Mouse (Mus musculus) neural tube, embryonic 14.5 days (tissue): ENCODE results near the gene Hmga1b. TPM values are rescaled to one million over a fixed set of nuclear protein-coding genes. Genes with fewer than 3 reads are reported as not detected.
A peak's percentile ranks its signal among the peaks of the same experiment; 100 is the strongest.
"Not testable (repeated sequence)": the region's sequence is repeated elsewhere in the genome, so short reads cannot be mapped to it uniquely, and the experiment has no call there.

ENCODE experiments used
- ATAC-seq: fragments of 200-750 bp; cut with Nextera tagmentation; 2 replicates; pipeline ENCODE4 v1.8.0; 2017; ENCODE audit warnings: low read depth, mild to moderate bottlenecking, moderate TSS enrichment, moderate library complexity
- H3K27ac ChIP-seq: fragments of 300-500 bp; sonication (generic); 2 replicates; pipeline ENCODE4 v1.5.1; 2014; ENCODE audit warnings: low read depth, mild to moderate bottlenecking, control low read depth, low read length, moderate library complexity, mixed read lengths
- H3K27me3 ChIP-seq: fragments of 300-500 bp; sonication (generic); 2 replicates; pipeline ENCODE4 v1.6.1; 2014; ENCODE audit warnings: low read length; ENCODE audit not compliant: control insufficient read depth, insufficient read depth
- H3K36me3 ChIP-seq: fragments of 300-500 bp; sonication (generic); 2 replicates; pipeline ENCODE4 v1.6.1; 2014; ENCODE audit warnings: low read length, mixed read lengths; ENCODE audit not compliant: control insufficient read depth, insufficient read depth
- H3K4me1 ChIP-seq: fragments of 300-500 bp; sonication (generic); 2 replicates; pipeline ENCODE4 v1.6.1; 2014; ENCODE audit warnings: low read length; ENCODE audit not compliant: control insufficient read depth, insufficient read depth
- H3K4me2 ChIP-seq: fragments of 300-500 bp; sonication (generic); 2 replicates; pipeline ENCODE4 v1.6.1; 2014; ENCODE audit warnings: mild to moderate bottlenecking, low read depth, low read length, control low read depth
- H3K4me3 ChIP-seq: fragments of 300-500 bp; sonication (generic); 2 replicates; pipeline ENCODE4 v1.5.1; 2014; ENCODE audit warnings: low read depth, low read length, control low read depth, mixed read lengths
- H3K9ac ChIP-seq: fragments of 300-500 bp; sonication (generic); replicated peaks from 2 replicates; pipeline ENCODE4 v1.6.1; 2014; ENCODE audit warnings: low read depth, mild to moderate bottlenecking, control low read depth, low read length, mixed read lengths
- H3K9me3 ChIP-seq: fragments of 300-500 bp; sonication (generic); 2 replicates; pipeline ENCODE4 v1.6.1; 2016; ENCODE audit warnings: low read length; ENCODE audit not compliant: control insufficient read depth
- WGBS: fragments of 180-500 bp; shearing (Covaris S2); extraction: QIAGEN DNeasy Blood & Tissue Kit; methylation state at CpG from one replicate; pipeline ENCODE4 v1.1.7; 2014; 5-methylcytosine and 5-hydroxymethylcytosine counted together
- polyA plus RNA-seq: library from polyadenylated mRNA; unstranded; fragments of >200 nt; fragmentation: Nextera tagmentation; extraction: Ambion mirVana; gene quantifications from 2 replicates; pipeline ENCODE4 v1.2.1, GENCODE M21; 2014

Hmga1b gene
- polyA plus RNA-seq, 1 experiment from 2014 or later: 2.1 TPM

DNA sequence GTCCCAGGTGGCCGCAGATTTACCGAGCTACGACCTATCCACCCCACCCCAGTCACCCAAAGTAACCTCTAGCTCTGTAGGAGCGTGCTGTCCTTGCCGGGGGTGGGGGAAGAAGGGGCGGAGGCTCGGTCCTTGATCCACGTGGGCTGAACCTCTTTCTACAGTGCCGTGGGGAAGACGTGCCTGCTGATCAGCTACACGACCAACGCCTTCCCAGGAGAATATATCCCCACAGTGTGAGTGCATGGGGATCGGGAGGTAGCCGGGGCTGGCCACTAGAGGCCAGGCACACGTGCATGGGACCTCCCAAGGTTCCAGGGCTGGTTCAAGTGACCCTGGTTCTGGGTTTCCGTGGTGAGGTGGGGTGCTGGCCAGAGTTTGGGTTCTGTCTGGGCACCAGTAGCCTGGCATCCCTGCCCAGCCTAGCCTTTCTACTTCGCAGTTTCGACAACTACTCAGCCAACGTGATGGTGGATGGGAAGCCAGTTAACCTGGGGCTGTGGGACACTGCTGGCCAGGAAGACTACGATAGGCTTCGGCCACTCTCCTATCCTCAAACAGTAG, 40.4 kb upstream of the Hmga1b start:
- H3K4me1 ChIP-seq: peaks cover 5% of the 10 kb centered on the region; the same call in 1 of the 2 replicates
- no peaks in the 10 kb centered on the region for H3K9me3 ChIP-seq
- peak overlapping the region; percentile 70 for H3K4me3 ChIP-seq
- ATAC-seq: peak; percentile 15; the same call in 1 of the 2 replicates
- peak overlapping the region; percentile 93 for H3K9ac ChIP-seq
- H3K27me3 ChIP-seq: no peaks in the 10 kb centered on the region
- WGBS: 18% methylated on average over 21 of the region's 21 CpGs
- H3K36me3 ChIP-seq: 0 out of 2 replicates have a peak, but pooled peaks cover 14% of the 10 kb centered on the region
- H3K27ac ChIP-seq: no peak overlapping the region
- peak overlapping the region; percentile 54 for H3K4me2 ChIP-seq

GRCm38 (mm10) chr11:120722761-120723382, 39.7 kb upstream of the Hmga1b start:
- WGBS: 91% methylated on average over 11 of the region's 11 CpGs
- H3K9ac ChIP-seq: no peak overlapping the region
- H3K9me3 ChIP-seq: no peaks in the 10 kb centered on the region
- H3K27ac ChIP-seq: no peak overlapping the region
- 0 out of 2 replicates have a peak overlapping the region, but pooled peaks have one; percentile 4 for H3K4me3 ChIP-seq
- H3K36me3 ChIP-seq: 0 out of 2 replicates have a peak, but pooled peaks cover 11% of the 10 kb centered on the region
- peaks cover 5% of the 10 kb centered on the region; the same call in 1 of the 2 replicates for H3K4me1 ChIP-seq
- H3K4me2 ChIP-seq: peak overlapping the region; percentile 54
- ATAC-seq: no peak
- H3K27me3 ChIP-seq: no peaks in the 10 kb centered on the region

DNA sequence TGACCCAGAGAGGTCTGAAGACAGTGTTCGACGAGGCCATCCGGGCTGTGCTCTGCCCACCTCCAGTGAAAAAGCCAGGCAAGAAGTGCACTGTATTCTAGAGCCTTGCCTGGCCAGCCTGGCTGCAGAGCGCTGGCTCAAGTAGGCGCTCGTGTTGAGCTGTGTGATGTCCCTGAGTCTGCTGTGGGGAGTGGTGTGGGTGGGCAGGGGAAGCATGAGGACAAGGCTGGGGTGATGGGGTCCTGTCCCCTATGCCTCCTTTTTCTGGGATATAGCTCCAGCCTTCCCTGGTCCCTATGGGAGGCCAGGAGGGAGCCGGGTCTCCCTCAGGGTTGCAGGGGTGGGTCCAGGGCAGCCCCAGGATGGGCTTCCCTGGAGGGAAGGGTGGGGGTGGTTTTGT, 39.1 kb upstream of the Hmga1b start:
- no peak overlapping the region for H3K4me2 ChIP-seq

GRCm38 (mm10) chr11:120726243-120727168, 36.1 kb upstream of the Hmga1b start:
- WGBS: 22% methylated on average over 32 of the region's 36 CpGs
- Histone ChIP-seq H3K4me2 (peak overlapping the region; percentile 75), H3K4me1 (no peaks in the 10 kb centered on the region), H3K27ac (no peak overlapping the region), H3K9ac (peak overlapping the region; percentile 58), H3K9me3 (no peaks in the 10 kb centered on the region), H3K27me3 (no peaks in the 10 kb centered on the region), H3K36me3 (no peaks in the 10 kb centered on the region), H3K4me3 (peak overlapping the region; percentile 44)
- ATAC-seq: peak; percentile 25; the same call in 1 of the 2 replicates

More for the DNA sequence above, 39.1 kb upstream of the Hmga1b start:
- no peak overlapping the region for H3K27ac ChIP-seq
- H3K9ac ChIP-seq: no peak overlapping the region
- H3K36me3 ChIP-seq: 0 out of 2 replicates have a peak, but pooled peaks cover 5% of the 10 kb centered on the region
- ATAC-seq: no peak
- H3K4me1 ChIP-seq: peaks cover 5% of the 10 kb centered on the region; the same call in 1 of the 2 replicates
- no peaks in the 10 kb centered on the region for H3K9me3 ChIP-seq
- H3K27me3 ChIP-seq: no peaks in the 10 kb centered on the region
- WGBS: 90% methylated on average over 7 of the region's 7 CpGs
- no peak overlapping the region for H3K4me3 ChIP-seq

- ATAC-seq: peak; percentile 77
- Histone ChIP-seq H3K4me2 (peak within 1 kb of the TSS; percentile 75), H3K4me3 (peak within 1 kb of the TSS; percentile 44), H3K9ac (peak within 1 kb of the TSS; percentile 58), H3K9me3 (no peaks in the 10 kb centered on the region), H3K4me1 (no peaks in the 10 kb centered on the region), H3K27me3 (no peaks in the 10 kb centered on the region), H3K36me3 (no peaks in the 10 kb centered on the region), H3K27ac (no peak within 1 kb of the TSS)
- WGBS: 2% methylated on average over 14 of the region's 14 CpGs
Measured at GRCm38 (mm10) chr11:120727169-120727527, 35.4 kb upstream of the Hmga1b start, which contains the start of gene Dcxr. Gene Dcxr, minus strand, starts transcription at chr11:120727281.

GRCm38 (mm10) chr11:120727564-120727963, 35.0 kb upstream of the Hmga1b start:
- ATAC-seq: no peak
- H3K27me3 ChIP-seq: no peaks in the 10 kb centered on the region
- H3K9ac ChIP-seq: no peak overlapping the region
- H3K36me3 ChIP-seq: no peaks in the 10 kb centered on the region
- H3K9me3 ChIP-seq: no peaks in the 10 kb centered on the region
- H3K4me1 ChIP-seq: no peaks in the 10 kb centered on the region
- 64% methylated on average over 12 of the region's 12 CpGs for WGBS
- no peak overlapping the region for H3K4me2 ChIP-seq
- no peak overlapping the region for H3K27ac ChIP-seq
- no peak overlapping the region for H3K4me3 ChIP-seq

- Histone ChIP-seq H3K27ac (no peak overlapping the region), H3K9me3 (no peaks in the 10 kb centered on the region), H3K4me2 (no peak overlapping the region), H3K27me3 (no peaks in the 10 kb centered on the region), H3K4me1 (no peaks in the 10 kb centered on the region), H3K36me3 (no peaks in the 10 kb centered on the region), H3K4me3 (no peak overlapping the region), H3K9ac (no peak overlapping the region)
- ATAC-seq: no peak
- WGBS: 63% methylated on average over 11 of the region's 11 CpGs
Measured at GRCm38 (mm10) chr11:120728530-120729240, 33.9 kb upstream of the Hmga1b start.

- WGBS: 2% methylated on average over 17 of the region's 21 CpGs
- ATAC-seq: peak; percentile 45; the same call in 1 of the 2 replicates
- H3K4me1 ChIP-seq, H3K27me3 ChIP-seq, H3K27ac ChIP-seq, H3K36me3 ChIP-seq, H3K9ac ChIP-seq, H3K4me3 ChIP-seq, H3K9me3 ChIP-seq: not testable (repeated sequence)
- H3K4me2 ChIP-seq: 0 out of 2 replicates have a peak overlapping the region, but pooled peaks have one; percentile 11
Measured at GRCm38 (mm10) chr11:120729432-120730050, 33.1 kb upstream of the Hmga1b start.
